Mouse (Mus musculus): Measurements from ENCODE around the gene Dusp8. TPM values are rescaled to one million over a fixed set of nuclear protein-coding genes. Genes with fewer than 3 reads are reported as not detected.

The Dusp8 gene
- polyA plus RNA-seq (2014; fragmentation: Illumina TruSeq; extraction: RNeasy Lipid Tissue Mini Kit (QIAGEN cat#74804); ENCODE audit: low read depth, low replicate concordance) = not detected

GRCm38 (mm10) chr7:142095183-142095931, at the start of gene Dusp8:
Gene Dusp8, minus strand, starts transcription at chr7:142095843.

GRCm38 (mm10) chr7:142144507-142144906, 48.9 kb upstream of the Dusp8 start, which contains the start of gene Gm45337:
Gene Gm45337, minus strand, starts transcription at chr7:142144607.

GRCm38 (mm10) chr7:142135934-142136333, 40.3 kb upstream of the Dusp8 start, which contains the start of gene Gm39115:
Gene Gm39115, minus strand, starts transcription at chr7:142136034.

GRCm38 (mm10) chr7:142120629-142121028, 25.0 kb upstream of the Dusp8 start, which contains the start of gene Gm45618:
Gene Gm45618, minus strand, starts transcription at chr7:142120729.

GRCm38 (mm10) chr7:142060931-142061565, 34.6 kb downstream of the Dusp8 start, which contains the start of gene Mob2:
Gene Mob2, minus strand, starts transcription at chr7:142061065.

Other genes starting within 250 kb of the Dusp8 start
- 27.7 TPM for gene Tollip, start 177.3 kb downstream of the Dusp8 start, polyA plus RNA-seq (2014; fragmentation: Illumina TruSeq; extraction: RNeasy Lipid Tissue Mini Kit (QIAGEN cat#74804); ENCODE audit: low read depth, low replicate concordance)
- gene Brsk2, start 146.1 kb downstream of the Dusp8 start, polyA plus RNA-seq (2014; fragmentation: Illumina TruSeq; extraction: RNeasy Lipid Tissue Mini Kit (QIAGEN cat#74804); ENCODE audit: low read depth, low replicate concordance) = not detected
- 8.6 TPM for gene Mob2, start 34.8 kb downstream of the Dusp8 start, polyA plus RNA-seq (2014; fragmentation: Illumina TruSeq; extraction: RNeasy Lipid Tissue Mini Kit (QIAGEN cat#74804); ENCODE audit: low read depth, low replicate concordance)
- gene Gm45618, start 24.9 kb upstream of the Dusp8 start, polyA plus RNA-seq (2014; fragmentation: Illumina TruSeq; extraction: RNeasy Lipid Tissue Mini Kit (QIAGEN cat#74804); ENCODE audit: low read depth, low replicate concordance) = not detected
- not detected for gene Gm39115, start 40.2 kb upstream of the Dusp8 start, polyA plus RNA-seq (2014; fragmentation: Illumina TruSeq; extraction: RNeasy Lipid Tissue Mini Kit (QIAGEN cat#74804); ENCODE audit: low read depth, low replicate concordance)
- not detected for gene Gm45337, start 48.8 kb upstream of the Dusp8 start, polyA plus RNA-seq (2014; fragmentation: Illumina TruSeq; extraction: RNeasy Lipid Tissue Mini Kit (QIAGEN cat#74804); ENCODE audit: low read depth, low replicate concordance)
- not detected for gene Gm29735, start 61.3 kb upstream of the Dusp8 start, polyA plus RNA-seq (2014; fragmentation: Illumina TruSeq; extraction: RNeasy Lipid Tissue Mini Kit (QIAGEN cat#74804); ENCODE audit: low read depth, low replicate concordance)
- gene Gm4553, start 69.9 kb upstream of the Dusp8 start, polyA plus RNA-seq (2014; fragmentation: Illumina TruSeq; extraction: RNeasy Lipid Tissue Mini Kit (QIAGEN cat#74804); ENCODE audit: low read depth, low replicate concordance) = not detected
- gene Krtap5-2, start 80.2 kb upstream of the Dusp8 start, polyA plus RNA-seq (2014; fragmentation: Illumina TruSeq; extraction: RNeasy Lipid Tissue Mini Kit (QIAGEN cat#74804); ENCODE audit: low read depth, low replicate concordance) = not detected
- gene Gm10153, start 94.5 kb upstream of the Dusp8 start, polyA plus RNA-seq (2014; fragmentation: Illumina TruSeq; extraction: RNeasy Lipid Tissue Mini Kit (QIAGEN cat#74804); ENCODE audit: low read depth, low replicate concordance) = not detected
- not detected for gene Krtap5-3, start 105.5 kb upstream of the Dusp8 start, polyA plus RNA-seq (2014; fragmentation: Illumina TruSeq; extraction: RNeasy Lipid Tissue Mini Kit (QIAGEN cat#74804); ENCODE audit: low read depth, low replicate concordance)
- not detected for gene Gm7579, start 116.0 kb upstream of the Dusp8 start, polyA plus RNA-seq (2014; fragmentation: Illumina TruSeq; extraction: RNeasy Lipid Tissue Mini Kit (QIAGEN cat#74804); ENCODE audit: low read depth, low replicate concordance)
- not detected for gene Krtap5-5, start 134.1 kb upstream of the Dusp8 start, polyA plus RNA-seq (2014; fragmentation: Illumina TruSeq; extraction: RNeasy Lipid Tissue Mini Kit (QIAGEN cat#74804); ENCODE audit: low read depth, low replicate concordance)
- not detected for gene Gm40460, start 145.2 kb upstream of the Dusp8 start, polyA plus RNA-seq (2014; fragmentation: Illumina TruSeq; extraction: RNeasy Lipid Tissue Mini Kit (QIAGEN cat#74804); ENCODE audit: low read depth, low replicate concordance)
- gene Gm2431, start 162.5 kb upstream of the Dusp8 start, polyA plus RNA-seq (2014; fragmentation: Illumina TruSeq; extraction: RNeasy Lipid Tissue Mini Kit (QIAGEN cat#74804); ENCODE audit: low read depth, low replicate concordance) = not detected
- gene Gm4559, start 178.5 kb upstream of the Dusp8 start, polyA plus RNA-seq (2014; fragmentation: Illumina TruSeq; extraction: RNeasy Lipid Tissue Mini Kit (QIAGEN cat#74804); ENCODE audit: low read depth, low replicate concordance) = not detected
- not detected for gene Krtap5-1, start 201.3 kb upstream of the Dusp8 start, polyA plus RNA-seq (2014; fragmentation: Illumina TruSeq; extraction: RNeasy Lipid Tissue Mini Kit (QIAGEN cat#74804); ENCODE audit: low read depth, low replicate concordance)
- not detected for gene Krtap5-4, start 207.7 kb upstream of the Dusp8 start, polyA plus RNA-seq (2014; fragmentation: Illumina TruSeq; extraction: RNeasy Lipid Tissue Mini Kit (QIAGEN cat#74804); ENCODE audit: low read depth, low replicate concordance)